Mouse (Mus musculus) embryonic facial prominence, embryonic 12.5 days (tissue): ENCODE data around the gene Slc24a2. TPM values are rescaled to one million over a fixed set of nuclear protein-coding genes. Genes with fewer than 3 reads are reported as not detected.
A peak's percentile ranks its signal among the peaks of the same experiment; 100 is the strongest.

Experiments used
- ATAC-seq: fragments of 200-750 bp; cut with Nextera tagmentation; 2 replicates; pipeline ENCODE4 v1.8.0; 2017; ENCODE audit not compliant: insufficient number of reproducible peaks, insufficient read depth, low FRiP score, low TSS enrichment
- H3K27ac ChIP-seq: fragments of 300-500 bp; sonication (generic); 2 replicates; pipeline ENCODE4 v1.5.1; 2016; ENCODE audit warnings: mild to moderate bottlenecking
- H3K27me3 ChIP-seq: fragments of 300-500 bp; sonication (generic); 2 replicates; pipeline ENCODE4 v1.6.1; 2016; ENCODE audit warnings: mild to moderate bottlenecking, moderate library complexity
- H3K36me3 ChIP-seq: fragments of 300-500 bp; sonication (generic); 2 replicates; pipeline ENCODE4 v1.6.1; 2016; ENCODE audit warnings: mild to moderate bottlenecking
- H3K4me1 ChIP-seq: fragments of 300-500 bp; sonication (generic); 2 replicates; pipeline ENCODE4 v1.6.1; 2016
- H3K4me2 ChIP-seq: fragments of 300-500 bp; sonication (generic); replicated peaks from 2 replicates; pipeline ENCODE4 v1.6.1; 2016; ENCODE audit warnings: mild to moderate bottlenecking, moderate library complexity
- H3K4me3 ChIP-seq: fragments of 300-500 bp; sonication (generic); 2 replicates; pipeline ENCODE4 v1.5.1; 2016; ENCODE audit warnings: mild to moderate bottlenecking
- H3K9ac ChIP-seq: fragments of 300-500 bp; sonication (generic); 2 replicates; pipeline ENCODE4 v1.6.1; 2016; ENCODE audit warnings: mild to moderate bottlenecking, moderate library complexity
- H3K9me3 ChIP-seq: fragments of 300-500 bp; sonication (generic); 2 replicates; pipeline ENCODE4 v1.6.1; 2016; ENCODE audit warnings: mild to moderate bottlenecking, moderate library complexity
- WGBS: fragments of 180-500 bp; shearing (Covaris S2); methylation state at CpG from one replicate; pipeline ENCODE4 v1.1.7; 2016; 5-methylcytosine and 5-hydroxymethylcytosine counted together
- polyA plus RNA-seq: library from polyadenylated mRNA; unstranded; fragments of >200 nt; fragmentation: Nextera tagmentation; extraction: Ambion mirVana; gene quantifications from 2 replicates; pipeline ENCODE4 v1.2.1, GENCODE M21; 2016

Slc24a2 gene
- polyA plus RNA-seq, 1 experiment from 2014 or later = 0.67 TPM

- no peaks in the 10 kb centered on the region for H3K9me3 ChIP-seq
- 82% methylated on average over 8 of the region's 8 CpGs for WGBS
- H3K27ac ChIP-seq = no peak overlapping the region
- no peak overlapping the region for H3K9ac ChIP-seq
- no peaks in the 10 kb centered on the region for H3K36me3 ChIP-seq
- no peak overlapping the region for H3K4me3 ChIP-seq
- no peak for ATAC-seq
- H3K4me1 ChIP-seq = no peaks in the 10 kb centered on the region
- no peak overlapping the region for H3K4me2 ChIP-seq
- no peaks in the 10 kb centered on the region for H3K27me3 ChIP-seq
Observed at GRCm38 (mm10) chr4:87109331-87110059, 120.8 kb downstream of the Slc24a2 start.

- Histone ChIP-seq H3K27ac (no peak overlapping the region), H3K9me3 (no peaks in the 10 kb centered on the region), H3K4me1 (no peaks in the 10 kb centered on the region), H3K4me2 (no peak overlapping the region), H3K36me3 (no peaks in the 10 kb centered on the region), H3K27me3 (no peaks in the 10 kb centered on the region), H3K9ac (no peak overlapping the region), H3K4me3 (no peak overlapping the region)
- ATAC-seq = 0 out of 2 replicates have a peak, but pooled peaks have one; percentile 47
- WGBS = 55% methylated on average over 5 of the region's 5 CpGs
Observed at GRCm38 (mm10) chr4:87100936-87101335, 129.3 kb downstream of the Slc24a2 start.

- H3K4me3 ChIP-seq = no peak overlapping the region
- no peak for ATAC-seq
- H3K27ac ChIP-seq = no peak overlapping the region
- no peaks in the 10 kb centered on the region for H3K27me3 ChIP-seq
- no peak overlapping the region for H3K4me2 ChIP-seq
- no peaks in the 10 kb centered on the region for H3K36me3 ChIP-seq
- H3K9me3 ChIP-seq = no peaks in the 10 kb centered on the region
- WGBS = 82% methylated on average over 5 of the region's 5 CpGs
- no peak overlapping the region for H3K9ac ChIP-seq
- no peaks in the 10 kb centered on the region for H3K4me1 ChIP-seq
Observed at GRCm38 (mm10) chr4:87096186-87096585, 134.1 kb downstream of the Slc24a2 start.

- H3K4me1 ChIP-seq = no peaks in the 10 kb centered on the region
- H3K36me3 ChIP-seq = no peaks in the 10 kb centered on the region
- no peak overlapping the region for H3K4me3 ChIP-seq
- WGBS = 84% methylated on average over 3 of the region's 3 CpGs
- no peak for ATAC-seq
- H3K27me3 ChIP-seq = no peaks in the 10 kb centered on the region
- no peak overlapping the region for H3K9ac ChIP-seq
- H3K27ac ChIP-seq = no peak overlapping the region
- H3K4me2 ChIP-seq = no peak overlapping the region
- H3K9me3 ChIP-seq = no peaks in the 10 kb centered on the region
Observed at GRCm38 (mm10) chr4:87093612-87094011, 136.7 kb downstream of the Slc24a2 start.

GRCm38 (mm10) chr4:87090841-87091240, 139.4 kb downstream of the Slc24a2 start:
- H3K4me1 ChIP-seq = peaks cover 6% of the 10 kb centered on the region; the same call in 1 of the 2 replicates
- no peaks in the 10 kb centered on the region for H3K36me3 ChIP-seq
- H3K4me2 ChIP-seq = no peak overlapping the region
- ATAC-seq = no peak
- H3K27me3 ChIP-seq = no peaks in the 10 kb centered on the region
- no peak overlapping the region for H3K9ac ChIP-seq
- no peaks in the 10 kb centered on the region for H3K9me3 ChIP-seq
- H3K27ac ChIP-seq = no peak overlapping the region
- no peak overlapping the region for H3K4me3 ChIP-seq

- no peak for ATAC-seq
- Histone ChIP-seq H3K27ac (no peak overlapping the region), H3K4me1 (peaks cover 6% of the 10 kb centered on the region; the same call in 1 of the 2 replicates), H3K36me3 (no peaks in the 10 kb centered on the region), H3K4me2 (no peak overlapping the region), H3K27me3 (no peaks in the 10 kb centered on the region), H3K9me3 (no peaks in the 10 kb centered on the region), H3K4me3 (no peak overlapping the region), H3K9ac (no peak overlapping the region)
- WGBS = 74% methylated on average over 6 of the region's 6 CpGs
Observed at GRCm38 (mm10) chr4:87088713-87089112, 141.6 kb downstream of the Slc24a2 start.

- H3K4me1 ChIP-seq = peaks cover 6% of the 10 kb centered on the region; the same call in 1 of the 2 replicates
- no peak overlapping the region for H3K4me2 ChIP-seq
- no peak for ATAC-seq
- H3K36me3 ChIP-seq = no peaks in the 10 kb centered on the region
- 59% methylated on average over 5 of the region's 5 CpGs for WGBS
- no peaks in the 10 kb centered on the region for H3K9me3 ChIP-seq
- no peak overlapping the region for H3K9ac ChIP-seq
- H3K27me3 ChIP-seq = no peaks in the 10 kb centered on the region
- no peak overlapping the region for H3K4me3 ChIP-seq
- no peak overlapping the region for H3K27ac ChIP-seq
Observed at GRCm38 (mm10) chr4:87087597-87087996, 142.7 kb downstream of the Slc24a2 start.

GRCm38 (mm10) chr4:87086933-87087577, 143.2 kb downstream of the Slc24a2 start:
- Histone ChIP-seq H3K9ac (no peak overlapping the region), H3K27ac (0 out of 2 replicates have a peak overlapping the region, but pooled peaks have one; percentile 25), H3K9me3 (no peaks in the 10 kb centered on the region), H3K36me3 (no peaks in the 10 kb centered on the region), H3K27me3 (no peaks in the 10 kb centered on the region), H3K4me1 (peaks cover 6% of the 10 kb centered on the region; the same call in 1 of the 2 replicates), H3K4me3 (no peak overlapping the region), H3K4me2 (0 out of 2 replicates have a peak overlapping the region, but pooled peaks have one; percentile 8)
- WGBS = 42% methylated on average over 11 of the region's 11 CpGs
- ATAC-seq = no peak

GRCm38 (mm10) chr4:87081321-87081720, 149.0 kb downstream of the Slc24a2 start:
- Histone ChIP-seq H3K4me1 (no peaks in the 10 kb centered on the region), H3K4me2 (no peak overlapping the region), H3K9ac (no peak overlapping the region), H3K9me3 (no peaks in the 10 kb centered on the region), H3K27ac (no peak overlapping the region), H3K27me3 (no peaks in the 10 kb centered on the region), H3K4me3 (no peak overlapping the region), H3K36me3 (no peaks in the 10 kb centered on the region)
- WGBS = 87% methylated on average over 6 of the region's 6 CpGs
- no peak for ATAC-seq

GRCm38 (mm10) chr4:87079305-87079704, 151.0 kb downstream of the Slc24a2 start:
- 81% methylated on average over 4 of the region's 4 CpGs for WGBS
- no peak overlapping the region for H3K9ac ChIP-seq
- no peak for ATAC-seq
- H3K4me3 ChIP-seq = no peak overlapping the region
- H3K4me1 ChIP-seq = no peaks in the 10 kb centered on the region
- H3K4me2 ChIP-seq = no peak overlapping the region
- no peak overlapping the region for H3K27ac ChIP-seq
- H3K9me3 ChIP-seq = no peaks in the 10 kb centered on the region
- no peaks in the 10 kb centered on the region for H3K27me3 ChIP-seq
- no peaks in the 10 kb centered on the region for H3K36me3 ChIP-seq

GRCm38 (mm10) chr4:87078726-87079125, 151.6 kb downstream of the Slc24a2 start:
- no peak for ATAC-seq
- Histone ChIP-seq H3K4me1 (no peaks in the 10 kb centered on the region), H3K4me3 (no peak overlapping the region), H3K9me3 (no peaks in the 10 kb centered on the region), H3K27me3 (no peaks in the 10 kb centered on the region), H3K36me3 (no peaks in the 10 kb centered on the region), H3K9ac (no peak overlapping the region), H3K4me2 (no peak overlapping the region), H3K27ac (no peak overlapping the region)
- WGBS = 63% methylated on average over 2 of the region's 2 CpGs

GRCm38 (mm10) chr4:87075761-87076160, 154.5 kb downstream of the Slc24a2 start:
- Histone ChIP-seq H3K4me2 (no peak overlapping the region), H3K4me1 (no peaks in the 10 kb centered on the region), H3K36me3 (no peaks in the 10 kb centered on the region), H3K9me3 (no peaks in the 10 kb centered on the region), H3K27me3 (no peaks in the 10 kb centered on the region), H3K27ac (no peak overlapping the region), H3K4me3 (no peak overlapping the region), H3K9ac (no peak overlapping the region)
- 48% methylated on average over 3 of the region's 3 CpGs for WGBS
- ATAC-seq = no peak
